Mouse (Mus musculus): Measurements from ENCODE around the gene Rhoh.

Rhoh gene

GRCm38 (mm10) chr5:65861154-65861944 lies at the start of gene Rhoh:
Gene Rhoh (plus strand): TSS chr5:65861213.
- ATAC-seq (ENCODE audit: insufficient number of reproducible peaks, low FRiP score, low TSS enrichment), result no peak

DNA sequence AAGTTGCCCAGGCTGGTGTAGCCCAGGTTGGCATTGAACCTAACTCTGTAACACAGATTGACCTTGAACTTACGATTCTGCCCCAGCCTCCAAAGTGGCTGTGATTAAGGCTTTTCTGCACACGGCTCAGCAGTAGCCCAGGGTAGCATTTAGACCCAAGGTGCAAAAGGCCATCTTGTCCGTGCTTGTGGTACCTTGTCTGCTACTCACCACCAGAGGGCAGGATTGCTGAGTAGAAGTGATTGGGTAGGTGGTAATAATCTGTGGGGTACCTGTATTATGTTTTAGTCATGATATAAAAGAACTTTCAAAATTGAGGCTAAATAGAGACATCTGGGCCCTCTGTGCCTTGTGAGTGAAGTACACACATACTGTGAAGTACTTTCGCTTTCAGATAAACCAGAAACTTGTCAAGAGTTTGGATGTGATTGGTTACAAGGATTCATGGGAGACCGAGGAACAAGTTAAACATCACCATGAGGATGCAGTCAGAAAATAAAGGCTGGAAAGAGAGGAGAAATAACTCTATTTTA lies 37.3 kb upstream of the Rhoh start:
- ATAC-seq (ENCODE audit: insufficient number of reproducible peaks, low FRiP score, low TSS enrichment), result no peak

- no peak for ATAC-seq (ENCODE audit: insufficient number of reproducible peaks, low FRiP score, low TSS enrichment)
Measured at GRCm38 (mm10) chr5:65826476-65826875, 34.5 kb upstream of the Rhoh start.

- ATAC-seq (ENCODE audit: insufficient number of reproducible peaks, low FRiP score, low TSS enrichment), result no peak
Measured at GRCm38 (mm10) chr5:65827102-65827501, 33.9 kb upstream of the Rhoh start.

- ATAC-seq (ENCODE audit: insufficient number of reproducible peaks, low FRiP score, low TSS enrichment), result no peak
Measured at GRCm38 (mm10) chr5:65828261-65828660, 32.8 kb upstream of the Rhoh start.

GRCm38 (mm10) chr5:65829059-65829458 lies 32.0 kb upstream of the Rhoh start:
- ATAC-seq (ENCODE audit: insufficient number of reproducible peaks, low FRiP score, low TSS enrichment), result no peak

- ATAC-seq (ENCODE audit: insufficient number of reproducible peaks, low FRiP score, low TSS enrichment), result no peak
Measured at GRCm38 (mm10) chr5:65831917-65832618, 28.9 kb upstream of the Rhoh start.

- ATAC-seq (ENCODE audit: insufficient number of reproducible peaks, low FRiP score, low TSS enrichment), result no peak
Measured at GRCm38 (mm10) chr5:65833092-65833491, 27.9 kb upstream of the Rhoh start.

DNA sequence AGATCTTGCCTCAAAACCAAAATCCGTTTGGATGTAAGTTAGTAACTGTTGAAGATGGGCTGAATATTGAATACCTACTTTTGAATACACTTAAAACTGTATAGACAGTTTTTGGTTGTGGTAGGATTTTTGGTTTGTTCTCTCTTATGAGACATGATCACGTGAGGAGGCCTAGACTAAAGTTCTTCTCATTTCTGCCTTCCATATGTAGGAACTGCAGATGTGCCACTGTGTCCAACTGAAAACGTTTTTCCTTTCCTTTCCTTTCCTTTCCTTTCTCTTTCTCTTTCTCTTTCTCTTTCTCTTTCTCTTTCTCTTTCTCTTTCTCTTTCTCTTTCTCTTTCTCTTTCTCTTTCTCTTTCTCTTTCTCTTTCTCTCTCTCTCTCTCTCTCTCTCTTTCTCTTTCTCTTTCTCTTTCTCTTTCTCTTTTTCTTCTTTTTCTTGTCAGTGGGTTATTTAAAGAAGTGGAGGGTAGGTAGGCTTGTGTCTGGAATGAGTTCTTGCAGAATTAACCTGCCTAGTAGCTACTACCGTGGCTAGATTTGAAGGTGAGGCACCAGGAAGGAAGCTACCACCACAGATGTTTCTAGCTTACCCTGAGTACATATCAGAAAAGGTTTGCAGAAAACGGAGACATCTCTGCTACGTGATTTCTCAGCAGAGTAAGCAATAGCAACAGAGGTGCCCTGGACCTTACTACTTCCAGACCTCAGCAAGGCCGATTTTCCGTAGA lies 27.1 kb upstream of the Rhoh start:
- ATAC-seq (ENCODE audit: insufficient number of reproducible peaks, low FRiP score, low TSS enrichment), result no peak

DNA sequence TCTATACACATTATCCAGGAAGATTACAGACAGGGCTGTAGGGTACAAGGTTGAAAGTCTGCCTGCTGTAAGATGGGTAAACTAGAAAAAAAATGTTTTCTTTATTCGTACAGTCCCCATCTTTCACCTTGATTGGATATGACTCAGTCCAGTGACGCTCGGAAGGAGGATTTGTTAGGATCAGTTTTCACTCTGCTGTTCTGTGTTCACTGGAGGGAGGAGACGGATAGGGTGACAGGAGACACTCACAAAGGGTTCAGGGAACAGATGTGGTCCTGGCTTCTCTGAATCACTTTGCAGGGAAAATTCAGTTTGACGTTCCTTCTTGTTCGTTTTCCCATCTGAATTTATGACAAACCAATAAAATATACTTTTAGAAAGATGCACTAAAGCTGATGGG lies 23.0 kb upstream of the Rhoh start:
- ATAC-seq (ENCODE audit: insufficient number of reproducible peaks, low FRiP score, low TSS enrichment), result no peak

DNA sequence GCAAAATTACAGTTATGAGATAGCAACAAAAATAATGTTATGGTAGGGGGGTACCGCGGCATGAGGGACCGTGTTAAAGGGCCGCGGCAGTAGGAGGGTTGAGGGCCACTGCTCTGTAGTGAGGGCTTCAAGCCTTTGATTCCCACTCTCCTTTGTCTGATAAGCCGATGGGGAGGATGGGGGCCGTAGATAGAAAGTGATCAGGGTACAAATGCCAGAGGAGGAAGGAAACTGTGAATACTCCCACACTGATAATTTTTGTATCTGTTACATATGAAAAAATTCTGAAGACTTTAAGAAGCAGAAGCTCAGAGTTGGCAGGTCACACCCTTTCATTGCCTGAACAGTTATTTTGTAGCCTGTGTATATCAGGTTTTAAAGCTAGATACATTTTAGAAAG lies 18.1 kb upstream of the Rhoh start:
- ATAC-seq (ENCODE audit: insufficient number of reproducible peaks, low FRiP score, low TSS enrichment), result no peak

- no peak for ATAC-seq (ENCODE audit: insufficient number of reproducible peaks, low FRiP score, low TSS enrichment)
Measured at GRCm38 (mm10) chr5:65846534-65846933, 14.5 kb upstream of the Rhoh start.

GRCm38 (mm10) chr5:65846958-65847357 lies 14.1 kb upstream of the Rhoh start:
- no peak for ATAC-seq (ENCODE audit: insufficient number of reproducible peaks, low FRiP score, low TSS enrichment)

DNA sequence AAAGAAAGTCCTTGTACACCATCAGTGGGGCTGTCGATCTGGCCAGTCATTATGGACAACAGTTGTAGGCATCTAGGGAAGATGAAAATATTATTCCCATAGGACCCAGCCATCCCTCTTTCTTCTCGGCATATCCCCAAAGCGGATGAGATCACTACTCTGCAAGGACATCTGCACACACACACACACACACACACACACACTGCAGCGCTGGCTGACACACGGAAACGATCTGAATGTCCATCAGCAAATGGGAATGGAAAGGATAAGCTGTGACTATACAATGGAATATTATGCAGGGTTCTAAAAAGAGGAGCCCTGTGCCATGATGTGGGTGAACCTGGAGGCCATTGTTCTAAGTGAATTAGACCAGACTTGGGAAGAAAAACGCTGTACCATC lies 13.4 kb upstream of the Rhoh start:
- no peak for ATAC-seq (ENCODE audit: insufficient number of reproducible peaks, low FRiP score, low TSS enrichment)

GRCm38 (mm10) chr5:65850765-65851164 lies 10.2 kb upstream of the Rhoh start:
- no peak for ATAC-seq (ENCODE audit: insufficient number of reproducible peaks, low FRiP score, low TSS enrichment)

DNA sequence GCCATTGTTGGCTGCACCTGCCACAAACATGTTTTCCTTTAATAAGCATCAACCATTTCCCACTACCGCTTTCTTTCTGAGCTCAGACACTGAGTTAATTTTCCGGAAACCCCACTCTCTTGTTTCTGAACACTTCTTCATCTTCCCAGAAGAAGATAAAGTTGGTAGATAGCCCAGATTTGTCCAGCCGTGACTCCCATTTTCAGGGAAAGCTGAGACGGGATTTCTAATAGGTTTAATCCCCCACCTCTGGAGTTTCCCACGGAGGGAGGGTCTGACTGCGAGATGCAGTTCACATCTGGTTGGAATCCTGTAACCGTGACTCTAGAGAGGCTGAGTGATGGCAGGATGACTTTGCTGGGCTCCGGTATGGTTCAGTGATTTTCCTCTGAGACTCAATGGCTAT lies 6.2 kb upstream of the Rhoh start:
- no peak for ATAC-seq (ENCODE audit: insufficient number of reproducible peaks, low FRiP score, low TSS enrichment)

GRCm38 (mm10) chr5:65855571-65855970 lies 5.4 kb upstream of the Rhoh start:
- ATAC-seq (ENCODE audit: insufficient number of reproducible peaks, low FRiP score, low TSS enrichment), result no peak

GRCm38 (mm10) chr5:65856591-65857411 lies 4.2 kb upstream of the Rhoh start:
- ATAC-seq (ENCODE audit: insufficient number of reproducible peaks, low FRiP score, low TSS enrichment), result no peak

DNA sequence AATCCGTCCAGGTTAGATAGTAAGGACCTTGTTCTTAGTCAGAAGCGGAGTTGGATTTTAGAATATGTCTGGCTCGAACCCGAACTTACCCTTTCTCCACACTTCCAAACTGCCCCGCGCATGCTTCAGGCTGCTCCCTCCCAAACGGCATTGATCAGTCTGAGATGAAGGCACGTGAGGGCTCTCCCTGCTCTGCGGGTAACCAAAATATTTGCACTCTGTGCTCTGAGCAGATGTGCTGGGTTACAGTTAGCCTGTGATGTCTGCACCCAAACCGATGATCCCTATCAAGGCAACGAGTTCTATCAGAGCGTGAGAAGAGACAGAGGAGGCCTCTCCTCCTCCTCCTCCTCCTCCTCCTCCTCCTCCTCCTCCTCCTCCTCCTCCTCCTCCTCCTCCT lies 3.1 kb upstream of the Rhoh start:
- no peak for ATAC-seq (ENCODE audit: insufficient number of reproducible peaks, low FRiP score, low TSS enrichment)

DNA sequence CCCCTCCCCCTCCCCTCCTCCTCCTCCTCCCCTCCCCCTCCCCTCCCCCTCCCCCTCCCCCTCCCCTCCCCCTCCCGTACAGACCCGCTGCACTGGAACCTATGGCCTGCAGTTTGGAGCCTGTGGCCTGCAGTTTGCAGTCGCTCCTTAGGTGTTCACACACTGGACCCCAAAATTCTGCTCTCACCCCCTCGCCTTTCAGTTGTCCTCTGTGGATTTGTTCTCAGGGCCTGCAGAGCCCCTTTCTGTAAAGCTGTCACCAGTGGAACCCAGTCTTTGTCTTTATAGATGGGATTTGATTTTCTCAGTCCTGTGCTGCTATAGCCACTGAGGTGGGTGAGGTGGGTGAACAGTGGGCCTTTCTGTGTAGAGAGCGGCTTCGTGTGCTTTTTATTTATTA lies 2.7 kb upstream of the Rhoh start:
- ATAC-seq (ENCODE audit: insufficient number of reproducible peaks, low FRiP score, low TSS enrichment), result no peak

All from cerebellum, adult (tissue).